Mouse (Mus musculus) heart, embryonic 11.5 days (tissue): ENCODE results near the gene Nupr1l. TPM values are rescaled to one million over a fixed set of nuclear protein-coding genes. Genes with fewer than 3 reads are reported as not detected.

Experiments used
- polyA plus RNA-seq: library from polyadenylated mRNA; unstranded; fragments of >200 nt; fragmentation: Nextera tagmentation; extraction: Ambion mirVana; gene quantifications from 2 replicates; pipeline ENCODE4 v1.2.1, GENCODE M21; 2014

Gene Nupr1l
- polyA plus RNA-seq, 1 experiment from 2014 or later: 2.4 TPM

Other genes with a start within 250 kb of the Nupr1l start
- gene Zfp11, start 238.4 kb upstream of the Nupr1l start, polyA plus RNA-seq: 3.4 and 3.7 TPM in 2 replicates
- not detected in 2 replicates for gene Sept14, start 200.0 kb upstream of the Nupr1l start, polyA plus RNA-seq
- 167 and 169 TPM in 2 replicates for gene Mrps17, start 193.0 kb upstream of the Nupr1l start, polyA plus RNA-seq
- gene Nipsnap2, start 183.5 kb upstream of the Nupr1l start, polyA plus RNA-seq: 233 and 237 TPM in 2 replicates
- gene Psph, start 121.1 kb upstream of the Nupr1l start, polyA plus RNA-seq: 33.1 and 34.9 TPM in 2 replicates
- 35.6 and 37.3 TPM in 2 replicates for gene Sumf2, start 61.6 kb upstream of the Nupr1l start, polyA plus RNA-seq
- 871 and 955 TPM in 2 replicates for gene Chchd2, start 21.1 kb upstream of the Nupr1l start, polyA plus RNA-seq
- gene Zbed5, start 12.8 kb upstream of the Nupr1l start, polyA plus RNA-seq: 4.8 and 5.8 TPM in 2 replicates
- 0.32 and 0.42 TPM in 2 replicates for gene Phkg1, start 10.0 kb upstream of the Nupr1l start, polyA plus RNA-seq
- 16.3 and 16.7 TPM in 2 replicates for gene Vkorc1l1, start 33.4 kb downstream of the Nupr1l start, polyA plus RNA-seq
- gene Gusb, start 94.5 kb downstream of the Nupr1l start, polyA plus RNA-seq: 50.2 and 62.8 TPM in 2 replicates
- 18.2 and 18.6 TPM in 2 replicates for gene Asl, start 120.7 kb downstream of the Nupr1l start, polyA plus RNA-seq
- gene Crcp, start 120.8 kb downstream of the Nupr1l start, polyA plus RNA-seq: 21.0 and 22.1 TPM in 2 replicates
- gene Tpst1, start 164.8 kb downstream of the Nupr1l start, polyA plus RNA-seq: 28.1 and 28.8 TPM in 2 replicates
- 3.0 and 5.5 TPM in 2 replicates for gene Kctd7, start 236.3 kb downstream of the Nupr1l start, polyA plus RNA-seq